Mouse (Mus musculus): ENCODE results near the gene Gdf15.
A peak's percentile ranks its signal among the peaks of the same experiment; 100 is the strongest.

DNA sequence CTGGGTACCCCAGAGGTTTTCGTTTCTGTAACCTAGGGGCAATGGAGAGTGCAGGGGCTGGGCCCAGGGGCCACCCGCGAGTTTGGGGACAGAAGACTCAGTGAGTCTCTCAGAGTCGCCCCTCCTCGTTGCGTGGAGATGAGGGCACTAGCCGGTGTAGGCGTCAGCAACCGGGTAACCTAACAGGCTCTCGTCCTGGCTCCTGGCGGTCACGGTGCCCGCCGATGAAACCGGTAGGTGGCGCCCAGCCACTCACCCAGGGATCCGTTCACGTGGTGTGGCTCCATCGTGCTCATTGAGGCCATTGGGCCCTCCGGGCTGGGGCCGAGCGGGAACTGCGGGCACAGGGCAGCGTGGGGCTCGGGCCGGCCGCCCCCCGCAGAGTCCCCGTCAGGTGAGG is 34.0 kb downstream of the Gdf15 start:
- TF ChIP-seq CTCF (conservative IDR thresholded peaks at IDR 0.05; ENCODE audit: insufficient read depth, insufficient read length, low read depth, low read length) (peak; percentile 75), POLR2A (IDR thresholded peaks at IDR 0.05; ENCODE audit: low read depth, low read length) (no peak)
